25 mouse cellular contexts compared by ENCODE assay signal in genomic region chr11:102424666-102425065, GRCm38 (mm10). TPM values are rescaled to one million over a fixed set of nuclear protein-coding genes. Genes with fewer than 3 reads are reported as not detected.
DNase-seq lines count a peak whose midpoint lies in the region; ATAC-seq and TF ChIP-seq lines count a peak whose summit lies in the region.
"Had no signal": no experiment of that assay in that cellular context is flagged by ENCODE, and none has a peak within 500 bp of the region (broad histone marks: within the 10 kb centered on the region; RNA-seq: fewer than 3 reads in every experiment).

No protein-coding gene starts in this region.

- H3K36me3 ChIP-seq in hindbrain, embryonic 11.5 days (ENCODE audit: control insufficient read depth, insufficient read depth, low read length): no peaks in the 10 kb centered on the region
- H3K36me3 ChIP-seq: embryonic facial prominence, embryonic 13.5 days; limb, embryonic 15.5 days had no signal

- no peak for ATAC-seq in hindbrain, embryonic 11.5 days (ENCODE audit: low FRiP score)
- ATAC-seq: forebrain, embryonic 13.5 days; hindbrain, embryonic 16.5 days had no signal

- peak; percentile 57 for DNase-seq in adrenal gland, adult (ENCODE audit: inconsistent age in 2 of 2, low spot score in 1 of 2)
- no peak for DNase-seq in adrenal gland, postnatal 4 days (ENCODE audit: low spot score in 2 of 2)
- peak; percentile 7 for DNase-seq in cerebellum, adult 9-11 months
- DNase-seq in cerebellum, postnatal 25 days: no peak
- peak; percentile 59 for DNase-seq in 3134 (ENCODE audit: extremely low read depth, insufficient read length, low spot score)
- DNase-seq in hindbrain, embryonic 11.5 days (ENCODE audit: low spot score): no peak
- no peak for DNase-seq in ovary, postnatal 36 days (ENCODE audit: low spot score)
- DNase-seq: embryo, embryonic 11 days; gastrocnemius, postnatal 36 days; kidney, adult 18-20 months; left cerebral cortex, postnatal 4 days; lung, embryonic 14.5 days; thymus, adult 2 months; thymus, postnatal 4 days had no signal

- TF ChIP-seq POLR2A in bone marrow macrophage, adult 2 months (IDR thresholded peaks at IDR 0.05; ENCODE audit: borderline replicate concordance, low read depth, low read length): no peak

- peaks cover 28% of the 10 kb centered on the region for H3K4me1 ChIP-seq in bone marrow macrophage, adult 2 months (ENCODE audit: control insufficient read depth, insufficient read depth, low read length)
- no peaks in the 10 kb centered on the region for H3K4me1 ChIP-seq in hindbrain, embryonic 11.5 days (replicated peaks; ENCODE audit: control insufficient read depth, insufficient read depth, low read length)

- H3K27ac ChIP-seq in bone marrow macrophage, adult 2 months (ENCODE audit: insufficient read depth, low read depth, low read length): peak overlapping the region; percentile 95
- no peak overlapping the region for H3K27ac ChIP-seq in hindbrain, embryonic 11.5 days (ENCODE audit: low read depth, low read length)
- H3K27ac ChIP-seq: embryonic facial prominence, embryonic 13.5 days; forebrain, embryonic 13.5 days; kidney, postnatal 0 days; left cerebral cortex, adult 2 months; limb, embryonic 15.5 days; liver, embryonic 14.5 days had no signal

- 77% methylated on average over 6 of the region's 6 CpGs for WGBS in hindbrain, embryonic 11.5 days

- no peaks in the 10 kb centered on the region for H3K9me3 ChIP-seq in hindbrain, embryonic 11.5 days (ENCODE audit: control insufficient read depth, low read length)
- H3K9me3 ChIP-seq: embryonic facial prominence, embryonic 13.5 days; limb, embryonic 15.5 days had no signal

- no peak overlapping the region for H3K9ac ChIP-seq in hindbrain, embryonic 11.5 days (ENCODE audit: low read depth, low read length)
- H3K9ac ChIP-seq: embryonic facial prominence, embryonic 13.5 days; forebrain, embryonic 13.5 days; limb, embryonic 15.5 days; liver, embryonic 14.5 days; lung, embryonic 14.5 days had no signal

- H3K4me2 ChIP-seq in hindbrain, embryonic 11.5 days (replicated peaks; ENCODE audit: low read depth, low read length): no peak overlapping the region
- H3K4me2 ChIP-seq: embryonic facial prominence, embryonic 13.5 days; forebrain, embryonic 13.5 days; limb, embryonic 15.5 days; lung, embryonic 14.5 days; midbrain, embryonic 11.5 days had no signal

- peak overlapping the region; percentile 48 for H3K4me3 ChIP-seq in bone marrow macrophage, adult 2 months (ENCODE audit: insufficient read depth, low read length)
- no peak overlapping the region for H3K4me3 ChIP-seq in hindbrain, embryonic 11.5 days (ENCODE audit: low read depth, low read length)
- H3K4me3 ChIP-seq: embryonic facial prominence, embryonic 13.5 days; forebrain, embryonic 13.5 days; left cerebral cortex, adult 2 months; limb, embryonic 15.5 days had no signal

- H3K27me3 ChIP-seq in hindbrain, embryonic 11.5 days (ENCODE audit: control insufficient read depth, insufficient read depth, low read length): no peaks in the 10 kb centered on the region
- H3K27me3 ChIP-seq: embryonic facial prominence, embryonic 13.5 days; limb, embryonic 15.5 days had no signal

- TF ChIP-seq CTCF in bone marrow macrophage, adult 2 months (IDR thresholded peaks at IDR 0.05; ENCODE audit: low read depth, low read length): no peak

RNA-seq across cellular contexts. Expression of gene Grn, which starts 5.4 kb away (rescaled TPM):
- 100 to 1,000 TPM; 170 to 175 TPM for total RNA-seq in adrenal gland, postnatal 4 days (2021)
- 1,924 and 2,101 TPM in 2 replicates for polyA plus RNA-seq in bone marrow macrophage, adult 2 months (2012; ENCODE audit: insufficient read depth, insufficient read length, missing spikeins)
- polyA plus RNA-seq in hindbrain, embryonic 11.5 days (2014; fragmentation: Nextera tagmentation; extraction: Ambion mirVana): 43.3 and 47.2 TPM in 2 replicates

RNA-seq across cellular contexts. Expression of gene Slc25a39, which starts 16.9 kb away (rescaled TPM):
- total RNA-seq in adrenal gland, postnatal 4 days (2021): 100 to 1,000 TPM; 254 to 261 TPM
- polyA plus RNA-seq in bone marrow macrophage, adult 2 months (2012; ENCODE audit: insufficient read depth, insufficient read length, missing spikeins): 133 and 173 TPM in 2 replicates
- polyA plus RNA-seq in hindbrain, embryonic 11.5 days (2014; fragmentation: Nextera tagmentation; extraction: Ambion mirVana): 152 and 166 TPM in 2 replicates

RNA-seq across cellular contexts. Expression of gene Fam171a2, which starts 22.8 kb away (rescaled TPM):
- 10 to 100 TPM; 22.5 to 22.9 TPM for total RNA-seq in adrenal gland, postnatal 4 days (2021)
- not detected in 2 replicates for polyA plus RNA-seq in bone marrow macrophage, adult 2 months (2012; ENCODE audit: insufficient read depth, insufficient read length, missing spikeins)
- polyA plus RNA-seq in hindbrain, embryonic 11.5 days (2014; fragmentation: Nextera tagmentation; extraction: Ambion mirVana): 10.7 and 11.7 TPM in 2 replicates
- total RNA-seq: neutrophil, adult 5-6 weeks had no signal

RNA-seq across cellular contexts. Expression of gene Rundc3a, which starts 31.5 kb away (rescaled TPM):
- total RNA-seq in adrenal gland, postnatal 4 days (2021): 10 to 100 TPM; 59.3 to 61.2 TPM
- polyA plus RNA-seq in bone marrow macrophage, adult 2 months (2012; ENCODE audit: insufficient read depth, insufficient read length, missing spikeins): not detected in 2 replicates
- 43.3 and 47.8 TPM in 2 replicates for polyA plus RNA-seq in hindbrain, embryonic 11.5 days (2014; fragmentation: Nextera tagmentation; extraction: Ambion mirVana)
- total RNA-seq: gastrocnemius, adult 18-20 months; gastrocnemius, postnatal 36 days had no signal

RNA-seq across cellular contexts. Expression of gene Itga2b, which starts 45.3 kb away (rescaled TPM):
- total RNA-seq in adrenal gland, postnatal 4 days (2021): 1 to 10 TPM; 6.1 to 8.4 TPM
- polyA plus RNA-seq in bone marrow macrophage, adult 2 months (2012; ENCODE audit: insufficient read depth, insufficient read length, missing spikeins): 2.3 and 2.5 TPM in 2 replicates
- 3.9 and 5.5 TPM in 2 replicates for polyA plus RNA-seq in hindbrain, embryonic 11.5 days (2014; fragmentation: Nextera tagmentation; extraction: Ambion mirVana)

Comparison
In these comparisons a context has a peak if more than half of its experiments do, and no peak if none do; other contexts are left out.
1. DNase-seq: peak in adrenal gland, adult (2 of 2), cerebellum, adult 9-11 months (single experiment) and 3134 (single experiment); none in adrenal gland, postnatal 4 days (0 of 2), cerebellum, postnatal 25 days (0 of 2), hindbrain, embryonic 11.5 days (single experiment) and ovary, postnatal 36 days (single experiment).
2. RNA of gene Grn, which starts 5.4 kb away (polyA plus RNA-seq): 1,924 to 2,101 TPM in bone marrow macrophage, adult 2 months; 43.3 to 47.2 TPM in hindbrain, embryonic 11.5 days; every median in the first group is over 10 times any median in the second.
3. RNA of gene Fam171a2, which starts 22.8 kb away (polyA plus RNA-seq): 10.7 to 11.7 TPM in hindbrain, embryonic 11.5 days; not detected in bone marrow macrophage, adult 2 months; every median in the first group is over 10 times any median in the second.